Comparison of ENCODE assay signal across 12 mouse cellular contexts in the genomic region with DNA sequence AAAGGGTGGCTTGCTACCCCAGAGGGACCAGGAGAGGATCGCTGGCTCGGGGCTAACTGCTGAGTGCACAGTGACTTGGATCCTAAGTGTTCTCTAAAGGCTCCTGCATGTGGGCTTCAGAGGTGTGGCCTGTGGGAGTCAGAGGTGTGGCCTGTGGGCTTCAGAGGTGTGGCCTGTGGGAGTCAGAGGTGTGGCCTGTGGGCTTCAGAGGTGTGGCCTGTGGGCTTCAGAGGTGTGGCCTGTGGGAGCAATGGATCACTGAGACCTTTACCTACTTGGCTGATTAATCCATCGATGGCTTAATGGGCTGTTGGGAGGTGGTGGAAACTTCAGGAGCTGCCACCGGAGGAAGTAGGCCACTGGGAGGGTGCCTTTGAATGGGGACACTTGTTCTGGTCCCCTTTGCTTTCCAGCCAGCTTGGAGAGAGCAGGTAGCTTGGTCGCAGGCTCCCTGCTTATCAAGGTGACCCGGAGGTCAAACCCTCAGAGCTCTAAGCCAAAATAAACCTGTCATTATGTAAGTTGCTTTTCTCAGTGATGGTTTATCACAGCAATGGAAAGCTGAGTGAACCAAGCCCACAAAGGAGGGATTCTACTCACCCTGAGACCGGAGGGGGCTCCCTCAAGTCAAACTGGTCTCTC. TPM values are rescaled to one million over a fixed set of nuclear protein-coding genes. Genes with fewer than 3 reads are reported as not detected.
A peak's percentile ranks its signal among the peaks of the same experiment; 100 is the strongest.
DNase-seq lines count a peak whose midpoint lies in the region; ATAC-seq and TF ChIP-seq lines count a peak whose summit lies in the region.
"Had no signal": no experiment of that assay in that cellular context is flagged by ENCODE, and none has a peak within 500 bp of the region (broad histone marks: within the 10 kb centered on the region; RNA-seq: fewer than 3 reads in every experiment).

No protein-coding gene starts in this region.

- H3K27me3 ChIP-seq in lung, embryonic 16.5 days (ENCODE audit: control insufficient read depth, insufficient read depth, low read depth, low read length): no peaks in the 10 kb centered on the region
- no peaks in the 10 kb centered on the region; the same call in 1 of the 2 replicates for H3K27me3 ChIP-seq in liver, embryonic 11.5 days (replicated peaks; ENCODE audit: control insufficient read depth, insufficient read depth, low read length)
- H3K27me3 ChIP-seq in stomach, embryonic 16.5 days (ENCODE audit: control insufficient read depth, insufficient read depth, low read length): no peaks in the 10 kb centered on the region

- WGBS in lung, embryonic 16.5 days: 29% methylated on average over 7 of the region's 7 CpGs
- WGBS in lung, adult 2 months: 43% methylated on average over 7 of the region's 7 CpGs
- 33% methylated on average over 7 of the region's 7 CpGs for WGBS in liver, embryonic 11.5 days
- WGBS in stomach, embryonic 16.5 days: 36% methylated on average over 7 of the region's 7 CpGs

- DNase-seq in adrenal gland, postnatal 14 days: peak; percentile 40
- DNase-seq in adrenal gland, adult 18-20 months (ENCODE audit: low spot score in 2 of 2): no peak
- DNase-seq in lung, adult 2 months: no peak
- no peak for DNase-seq in liver, embryonic 11.5 days (ENCODE audit: low spot score)
- DNase-seq in right cerebral cortex, adult 2 months (ENCODE audit: low spot score in 2 of 2): no peak

- no peak overlapping the region for H3K27ac ChIP-seq in lung, embryonic 16.5 days (ENCODE audit: low read length)
- peak overlapping the region; percentile 88 for H3K27ac ChIP-seq in liver, embryonic 11.5 days (ENCODE audit: low read depth, low read length)
- no peak overlapping the region for H3K27ac ChIP-seq in stomach, embryonic 16.5 days (ENCODE audit: low read length)
- H3K27ac ChIP-seq: neural tube, embryonic 12.5 days had no signal

- H3K36me3 ChIP-seq in lung, embryonic 16.5 days (ENCODE audit: control insufficient read depth, insufficient read depth, low read length): no peaks in the 10 kb centered on the region
- no peaks in the 10 kb centered on the region for H3K36me3 ChIP-seq in liver, embryonic 11.5 days (ENCODE audit: control insufficient read depth, insufficient read depth, low read length)
- H3K36me3 ChIP-seq in stomach, embryonic 16.5 days (ENCODE audit: control insufficient read depth, insufficient read depth, low read length): no peaks in the 10 kb centered on the region
- H3K36me3 ChIP-seq: neural tube, embryonic 12.5 days had no signal

- peak; percentile 13; the same call in 1 of the 2 replicates for ATAC-seq in lung, embryonic 16.5 days (ENCODE audit: low read depth)
- peak; percentile 77 for ATAC-seq in liver, embryonic 11.5 days (replicated peaks; ENCODE audit: low FRiP score)
- peak; percentile 39; the same call in 1 of the 2 replicates for ATAC-seq in stomach, embryonic 16.5 days (ENCODE audit: insufficient read depth, low FRiP score)
- no peak for ATAC-seq in activated CD4-positive, CD25-positive, alpha-beta regulatory T cell, adult 4 months

- H3K9ac ChIP-seq in lung, embryonic 16.5 days (ENCODE audit: low read length): no peak overlapping the region
- H3K9ac ChIP-seq in liver, embryonic 11.5 days (ENCODE audit: low read depth, low read length): no peak overlapping the region; the same call in 1 of the 2 replicates
- H3K9ac ChIP-seq in stomach, embryonic 16.5 days (ENCODE audit: low read length): no peak overlapping the region
- H3K9ac ChIP-seq: neural tube, embryonic 12.5 days had no signal

- no peaks in the 10 kb centered on the region for H3K4me1 ChIP-seq in lung, embryonic 16.5 days (replicated peaks; ENCODE audit: control insufficient read depth, insufficient read depth, low read length)
- no peaks in the 10 kb centered on the region for H3K4me1 ChIP-seq in lung, adult 2 months (ENCODE audit: control insufficient read depth, insufficient read depth, low read length)
- H3K4me1 ChIP-seq in liver, embryonic 11.5 days (replicated peaks; ENCODE audit: control insufficient read depth, insufficient read depth, low read length): peaks cover 20% of the 10 kb centered on the region
- H3K4me1 ChIP-seq in stomach, embryonic 16.5 days (ENCODE audit: control insufficient read depth, insufficient read depth, low read length): peaks cover 4% of the 10 kb centered on the region; the same call in 1 of the 2 replicates
- H3K4me1 ChIP-seq: neural tube, embryonic 12.5 days had no signal

- no peak overlapping the region for H3K4me3 ChIP-seq in lung, embryonic 16.5 days (ENCODE audit: low read length)
- no peak overlapping the region for H3K4me3 ChIP-seq in lung, adult 2 months (replicated peaks; ENCODE audit: extremely low read depth, low read depth, low read length)
- H3K4me3 ChIP-seq in liver, embryonic 11.5 days (ENCODE audit: low read depth, low read length): peak overlapping the region; percentile 14; the same call in 1 of the 2 replicates
- H3K4me3 ChIP-seq in stomach, embryonic 16.5 days (replicated peaks; ENCODE audit: low read length): no peak overlapping the region
- H3K4me3 ChIP-seq: neural tube, embryonic 12.5 days had no signal

- no peak overlapping the region for H3K4me2 ChIP-seq in lung, embryonic 16.5 days (ENCODE audit: low read depth, low read length)
- peak overlapping the region; percentile 59 for H3K4me2 ChIP-seq in liver, embryonic 11.5 days
- no peak overlapping the region for H3K4me2 ChIP-seq in stomach, embryonic 16.5 days (ENCODE audit: low read depth, low read length)
- H3K4me2 ChIP-seq: neural tube, embryonic 12.5 days had no signal

- no peaks in the 10 kb centered on the region for H3K9me3 ChIP-seq in lung, embryonic 16.5 days (ENCODE audit: control insufficient read depth, low read length)
- H3K9me3 ChIP-seq in liver, embryonic 11.5 days (ENCODE audit: control insufficient read depth, low read length): no peaks in the 10 kb centered on the region
- H3K9me3 ChIP-seq in stomach, embryonic 16.5 days (replicated peaks; ENCODE audit: control insufficient read depth, low read length): peaks cover 3% of the 10 kb centered on the region; the same call in 1 of the 2 replicates
- H3K9me3 ChIP-seq: neural tube, embryonic 12.5 days had no signal

- TF ChIP-seq CTCF in lung, adult 2 months (IDR thresholded peaks at IDR 0.05; ENCODE audit: insufficient read depth, low read length): no peak

- TF ChIP-seq POLR2A in lung, adult 2 months (IDR thresholded peaks at IDR 0.05; ENCODE audit: borderline replicate concordance, extremely low read depth, low read depth, low read length): no peak

RNA-seq across cellular contexts. Expression of a gene that starts 14.7 kb away (rescaled TPM):
- total RNA-seq in adrenal gland, postnatal 14 days (2021): not detected in 2 replicates
- total RNA-seq in adrenal gland, adult 18-20 months (2021): not detected
- 0.21 and 0.28 TPM in 2 replicates for polyA plus RNA-seq in lung, embryonic 16.5 days (2015; fragmentation: Nextera tagmentation; extraction: Ambion mirVana)
- polyA plus RNA-seq in lung, adult 2 months (2012; rRNA removed): 0.36 and 1.9 TPM in 2 replicates
- polyA plus RNA-seq in liver, embryonic 11.5 days (2014; fragmentation: Nextera tagmentation; extraction: Ambion mirVana): 0.06 and 0.11 TPM in 2 replicates
- 0.31 and 0.91 TPM in 2 replicates for polyA plus RNA-seq in stomach, embryonic 16.5 days (2015; fragmentation: Nextera tagmentation; extraction: Ambion mirVana)
- polyA plus RNA-seq in activated CD4-positive, CD25-positive, alpha-beta regulatory T cell, adult 4 months (2017; shearing (Covaris generic)): under 1 TPM; 0.20 to 0.29 TPM
- total RNA-seq: adrenal gland, postnatal 4 days had no signal

RNA-seq across cellular contexts. Expression of a gene that starts 45.9 kb away (rescaled TPM):
- total RNA-seq in adrenal gland, postnatal 14 days (2021): 1.3 and 1.9 TPM in 2 replicates
- total RNA-seq in adrenal gland, adult 18-20 months (2021): 1 to 10 TPM; 1.4 to 4.9 TPM
- 1.8 and 2.1 TPM in 2 replicates for polyA plus RNA-seq in lung, embryonic 16.5 days (2015; fragmentation: Nextera tagmentation; extraction: Ambion mirVana)
- polyA plus RNA-seq in lung, adult 2 months (2012; rRNA removed): 3.7 and 4.7 TPM in 2 replicates
- polyA plus RNA-seq in liver, embryonic 11.5 days (2014; fragmentation: Nextera tagmentation; extraction: Ambion mirVana): 2.4 and 2.8 TPM in 2 replicates
- polyA plus RNA-seq in stomach, embryonic 16.5 days (2015; fragmentation: Nextera tagmentation; extraction: Ambion mirVana): 3.2 and 4.0 TPM in 2 replicates
- polyA plus RNA-seq in activated CD4-positive, CD25-positive, alpha-beta regulatory T cell, adult 4 months (2017; shearing (Covaris generic)): 1 to 10 TPM; 9.5 to 9.7 TPM

RNA-seq across cellular contexts. Expression of a gene that starts 49.8 kb away (rescaled TPM):
- total RNA-seq in adrenal gland, postnatal 14 days (2021): not detected in 2 replicates
- total RNA-seq in adrenal gland, adult 18-20 months (2021): not detected
- polyA plus RNA-seq in lung, embryonic 16.5 days (2015; fragmentation: Nextera tagmentation; extraction: Ambion mirVana): 0.28 and 0.35 TPM in 2 replicates
- 0.21 and 0.34 TPM in 2 replicates for polyA plus RNA-seq in lung, adult 2 months (2012; rRNA removed)
- 0.56 and 0.96 TPM in 2 replicates for polyA plus RNA-seq in liver, embryonic 11.5 days (2014; fragmentation: Nextera tagmentation; extraction: Ambion mirVana)
- 0.09 and 0.18 TPM in 2 replicates for polyA plus RNA-seq in stomach, embryonic 16.5 days (2015; fragmentation: Nextera tagmentation; extraction: Ambion mirVana)
- polyA plus RNA-seq in activated CD4-positive, CD25-positive, alpha-beta regulatory T cell, adult 4 months (2017; shearing (Covaris generic)): under 1 TPM in 1 of 2 experiments, not detected in 1; 0.15 TPM
- total RNA-seq: adrenal gland, postnatal 4 days had no signal
- polyA plus RNA-seq: embryonic facial prominence, embryonic 11.5 days; large intestine, adult 2 months; neural tube, embryonic 12.5 days had no signal
